Mouse (Mus musculus): ENCODE measurements around the gene 1700020A23Rik. TPM values are rescaled to one million over a fixed set of nuclear protein-coding genes. Genes with fewer than 3 reads are reported as not detected.
"Not testable (repeated sequence)": the region's sequence is repeated elsewhere in the genome, so short reads cannot be mapped to it uniquely, and the experiment has no call there.

1700020A23Rik gene
- polyA plus RNA-seq (2015; fragmentation: Nextera tagmentation; extraction: Ambion mirVana): not detected in 2 replicates

DNA sequence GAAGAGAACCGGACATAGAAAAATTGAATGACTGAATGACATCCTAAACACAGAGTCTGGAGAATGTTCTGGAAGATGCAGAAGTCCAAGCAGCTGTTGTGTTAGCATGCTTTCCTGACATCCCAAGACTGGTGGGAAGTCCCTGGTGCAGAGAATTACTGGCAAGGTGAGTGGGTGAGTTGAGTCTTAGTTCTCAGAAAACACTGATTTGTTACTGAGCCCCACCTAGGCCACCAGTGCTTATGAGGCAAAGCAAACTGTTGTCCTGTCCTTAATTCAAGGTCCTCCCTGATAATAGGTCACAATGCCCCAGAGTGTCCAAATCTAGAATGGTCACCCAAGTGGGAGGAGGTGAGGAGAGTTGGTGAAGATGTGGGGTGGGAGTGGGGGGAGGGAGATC, at the start of gene 1700020A23Rik, which contains the start of gene Gm28372:
Gene 1700020A23Rik, plus strand, starts transcription at position 321 of the 400 bp plus-strand sequence.
Gene Gm28372, plus strand, starts transcription at position 301 of the 400 bp plus-strand sequence.
- H3K9me3 ChIP-seq: no peaks in the 10 kb centered on the region
- H3K27me3 ChIP-seq: no peaks in the 10 kb centered on the region; the same call in 1 of the 2 replicates
- ATAC-seq (ENCODE audit: insufficient number of reproducible peaks, insufficient read depth, low FRiP score, low TSS enrichment, low read depth): no peak
- H3K9ac ChIP-seq: no peak within 1 kb of the TSS
- 89% methylated on average over 1 of the region's 1 CpGs for WGBS
- no peak within 1 kb of the TSS for H3K27ac ChIP-seq
- H3K36me3 ChIP-seq: no peaks in the 10 kb centered on the region
- H3K4me1 ChIP-seq: peaks cover 22% of the 10 kb centered on the region
- H3K4me2 ChIP-seq: no peak within 1 kb of the TSS
- no peak within 1 kb of the TSS for H3K4me3 ChIP-seq

DNA sequence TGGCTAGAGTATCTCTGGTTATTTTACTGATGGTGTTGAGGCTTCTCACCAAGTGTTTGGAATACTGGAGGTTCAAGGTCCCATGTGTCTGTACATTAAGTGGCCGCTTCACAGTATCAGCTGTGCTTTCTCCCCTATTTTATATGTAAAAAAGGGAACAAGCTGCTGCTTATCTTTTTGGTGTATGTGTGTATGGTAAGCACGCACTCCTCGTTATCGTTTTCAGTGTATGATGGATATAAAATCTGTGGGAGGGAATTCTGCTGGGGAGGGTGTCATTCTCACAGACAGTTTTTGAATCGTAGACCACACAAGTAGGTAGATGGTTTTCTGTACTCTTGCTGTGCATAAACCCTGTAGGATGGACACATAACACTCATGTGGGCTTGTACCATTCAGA, 47.5 kb upstream of the 1700020A23Rik start:
- H3K36me3 ChIP-seq: no peaks in the 10 kb centered on the region
- H3K4me1 ChIP-seq: peaks cover 8% of the 10 kb centered on the region; the same call in 1 of the 2 replicates
- ATAC-seq (ENCODE audit: insufficient number of reproducible peaks, insufficient read depth, low FRiP score, low TSS enrichment, low read depth): no peak
- peaks cover 56% of the 10 kb centered on the region for H3K27me3 ChIP-seq
- no peak overlapping the region for H3K4me2 ChIP-seq
- H3K9me3 ChIP-seq: no peaks in the 10 kb centered on the region
- no peak overlapping the region for H3K9ac ChIP-seq
- 94% methylated on average over 5 of the region's 5 CpGs for WGBS
- no peak overlapping the region for H3K27ac ChIP-seq
- H3K4me3 ChIP-seq: no peak overlapping the region

DNA sequence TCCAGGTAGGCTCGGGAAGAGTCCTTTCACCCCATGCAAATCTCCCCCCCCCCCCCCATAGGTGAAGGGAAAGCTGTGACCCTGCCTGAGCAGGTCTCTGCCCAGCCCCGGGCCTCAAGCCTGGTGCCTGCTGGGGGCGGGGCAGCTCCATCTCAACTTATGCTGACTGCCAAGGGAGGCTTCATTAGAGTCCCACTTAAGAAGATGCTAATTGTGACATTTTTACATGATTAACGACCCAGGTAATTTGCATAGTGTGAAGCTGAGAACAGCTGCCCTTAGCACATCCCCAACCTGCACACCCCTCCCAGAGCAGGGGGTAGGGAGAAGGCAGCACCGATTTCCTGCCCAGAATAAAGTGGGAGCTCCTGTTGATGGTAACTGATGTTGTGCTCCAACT, 46.2 kb upstream of the 1700020A23Rik start:
- no peak overlapping the region for H3K27ac ChIP-seq
- H3K4me3 ChIP-seq: no peak overlapping the region
- ATAC-seq (ENCODE audit: insufficient number of reproducible peaks, insufficient read depth, low FRiP score, low TSS enrichment, low read depth): no peak
- H3K9me3 ChIP-seq: no peaks in the 10 kb centered on the region
- no peak overlapping the region for H3K9ac ChIP-seq
- no peaks in the 10 kb centered on the region for H3K36me3 ChIP-seq
- H3K4me1 ChIP-seq: peaks cover 11% of the 10 kb centered on the region; the same call in 1 of the 2 replicates
- 20% methylated on average over 5 of the region's 5 CpGs for WGBS
- no peak overlapping the region for H3K4me2 ChIP-seq
- H3K27me3 ChIP-seq: peaks cover 69% of the 10 kb centered on the region

DNA sequence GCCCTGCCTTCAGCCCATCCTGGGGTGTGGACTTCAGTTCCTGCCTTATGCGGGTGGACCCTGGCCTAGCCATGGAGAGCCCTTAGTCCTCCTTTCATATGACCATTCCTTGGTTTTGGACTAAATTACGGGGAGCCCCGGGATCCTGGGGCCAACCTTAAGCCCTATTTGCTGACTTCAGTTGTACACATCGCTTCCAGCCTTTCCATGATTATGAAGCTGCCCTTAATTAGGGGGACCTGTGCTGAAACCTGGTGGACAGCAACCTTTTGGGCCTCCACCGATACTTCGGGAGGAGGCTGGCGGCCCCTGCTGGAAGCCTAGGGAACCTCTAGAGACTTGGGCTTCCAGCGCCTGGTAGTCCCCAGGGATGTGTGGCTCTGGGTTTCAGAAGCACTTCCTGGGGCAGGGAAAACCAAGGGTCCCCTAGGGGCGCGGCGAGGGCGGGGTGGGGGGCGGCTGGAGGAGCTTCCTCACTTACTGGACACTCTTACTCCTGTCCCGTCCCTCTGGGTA, 42.5 kb upstream of the 1700020A23Rik start:
- WGBS: 4% methylated on average over 14 of the region's 14 CpGs
- no peak overlapping the region for H3K4me2 ChIP-seq
- peaks cover 91% of the 10 kb centered on the region for H3K27me3 ChIP-seq
- ATAC-seq (ENCODE audit: insufficient number of reproducible peaks, insufficient read depth, low FRiP score, low TSS enrichment, low read depth): no peak
- H3K4me3 ChIP-seq: no peak overlapping the region
- peaks cover 17% of the 10 kb centered on the region for H3K4me1 ChIP-seq
- H3K36me3 ChIP-seq: no peaks in the 10 kb centered on the region
- no peak overlapping the region for H3K9ac ChIP-seq
- no peaks in the 10 kb centered on the region for H3K9me3 ChIP-seq
- no peak overlapping the region for H3K27ac ChIP-seq

DNA sequence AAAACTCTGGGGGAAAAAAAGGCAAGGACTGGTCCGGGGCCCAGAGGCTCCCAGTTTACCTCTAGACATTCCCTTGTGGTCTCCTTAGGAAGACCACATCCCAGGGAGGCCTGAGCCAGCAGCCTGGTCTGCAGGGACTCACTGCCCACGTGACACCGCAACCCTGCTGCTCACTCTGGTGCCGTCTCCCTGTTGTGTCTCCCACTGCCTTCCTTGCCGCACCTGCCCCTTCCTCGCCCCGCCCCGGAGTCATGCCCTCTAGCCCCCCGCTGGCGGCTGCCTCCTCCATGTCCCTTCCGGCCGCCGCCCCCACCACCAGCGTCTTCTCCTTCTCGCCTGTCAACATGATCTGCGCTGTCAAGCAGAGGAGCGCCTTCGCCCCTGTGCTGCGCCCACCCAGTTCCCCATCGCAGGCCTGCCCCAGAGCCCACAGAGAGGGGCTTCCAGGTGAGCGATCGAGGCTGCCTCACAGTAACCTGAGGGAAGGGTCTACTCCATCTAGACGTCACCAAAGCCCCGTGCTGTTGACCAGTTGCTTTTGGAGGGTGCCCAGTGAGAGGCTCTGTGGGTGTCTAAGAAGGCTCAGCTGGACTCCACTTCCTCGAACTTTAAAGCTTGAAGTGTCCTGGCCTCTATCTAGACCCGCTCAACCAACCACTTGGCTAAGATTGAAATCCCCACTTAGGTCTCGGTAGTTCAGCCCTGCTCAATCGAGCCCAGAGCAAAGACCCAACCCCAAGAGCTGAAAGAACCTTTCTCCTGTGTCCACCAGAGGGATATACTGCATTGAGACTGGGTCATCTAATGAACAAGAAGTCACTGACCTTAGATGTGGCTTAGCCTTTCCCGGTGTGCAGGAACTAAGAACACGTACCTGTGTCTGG, 39.6 kb upstream of the 1700020A23Rik start:
- peak overlapping the region; percentile 58 for H3K9ac ChIP-seq
- WGBS: 5% methylated on average over 30 of the region's 30 CpGs
- peaks cover 62% of the 10 kb centered on the region for H3K27me3 ChIP-seq
- peak overlapping the region; percentile 54 for H3K4me2 ChIP-seq
- peaks cover 17% of the 10 kb centered on the region for H3K4me1 ChIP-seq
- H3K4me3 ChIP-seq: peak overlapping the region; percentile 35
- ATAC-seq (ENCODE audit: insufficient number of reproducible peaks, insufficient read depth, low FRiP score, low TSS enrichment, low read depth): no peak
- no peak overlapping the region for H3K27ac ChIP-seq
- no peaks in the 10 kb centered on the region for H3K9me3 ChIP-seq
- no peaks in the 10 kb centered on the region for H3K36me3 ChIP-seq

DNA sequence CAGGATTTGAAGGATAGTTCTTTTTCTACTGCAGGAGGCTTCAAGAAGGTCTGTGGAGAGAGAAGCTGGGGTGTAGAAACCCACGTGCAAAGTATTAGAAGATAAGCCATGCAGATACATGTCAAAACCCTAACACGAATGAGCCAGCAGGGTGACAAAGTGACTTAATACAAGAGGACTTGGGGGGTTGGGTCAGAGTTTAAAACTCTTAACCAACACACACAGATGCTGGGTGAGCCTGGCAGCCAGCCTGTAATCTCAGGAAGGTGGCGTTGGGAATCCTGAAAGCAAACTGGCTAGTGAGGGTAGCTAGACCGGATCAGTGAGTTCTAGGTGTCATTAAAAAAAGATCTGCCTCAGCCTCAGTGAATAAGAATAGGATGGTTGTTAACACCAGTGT, 37.7 kb upstream of the 1700020A23Rik start:
- Histone ChIP-seq H3K4me2 (no peak overlapping the region), H3K9ac (no peak overlapping the region), H3K4me3 (no peak overlapping the region), H3K4me1 (peaks cover 11% of the 10 kb centered on the region), H3K27ac (no peak overlapping the region), H3K36me3 (no peaks in the 10 kb centered on the region), H3K9me3 (no peaks in the 10 kb centered on the region), H3K27me3 (peaks cover 43% of the 10 kb centered on the region)
- ATAC-seq (ENCODE audit: insufficient number of reproducible peaks, insufficient read depth, low FRiP score, low TSS enrichment, low read depth): no peak
- WGBS: 65% methylated on average over 4 of the region's 4 CpGs

DNA sequence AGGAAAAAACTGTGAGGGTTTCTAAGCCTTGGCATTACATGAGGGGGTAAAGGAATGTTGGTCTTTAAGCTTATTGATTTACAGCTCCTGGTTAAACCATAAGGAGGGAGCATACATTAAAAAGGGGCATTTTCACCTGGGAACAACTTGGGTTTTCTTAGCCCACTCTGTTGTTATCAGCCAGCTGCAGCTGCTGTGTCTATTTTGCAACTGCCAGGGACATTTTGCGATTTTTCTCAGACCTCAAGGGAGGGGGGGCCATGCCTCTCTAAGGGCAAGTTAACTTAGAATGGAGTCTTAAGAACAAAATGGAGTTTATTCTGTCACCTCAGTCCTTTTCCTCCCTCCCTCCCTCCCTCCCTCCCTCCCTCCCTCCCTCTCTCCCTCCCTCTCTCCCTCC, 32.0 kb upstream of the 1700020A23Rik start:
- not testable (repeated sequence) for H3K9me3 ChIP-seq; ATAC-seq (ENCODE audit: insufficient number of reproducible peaks, insufficient read depth, low FRiP score, low TSS enrichment, low read depth); H3K4me3 ChIP-seq; H3K4me2 ChIP-seq; H3K27me3 ChIP-seq; H3K9ac ChIP-seq; H3K4me1 ChIP-seq; H3K36me3 ChIP-seq; H3K27ac ChIP-seq
- 62% methylated on average over 1 of the region's 1 CpGs for WGBS

DNA sequence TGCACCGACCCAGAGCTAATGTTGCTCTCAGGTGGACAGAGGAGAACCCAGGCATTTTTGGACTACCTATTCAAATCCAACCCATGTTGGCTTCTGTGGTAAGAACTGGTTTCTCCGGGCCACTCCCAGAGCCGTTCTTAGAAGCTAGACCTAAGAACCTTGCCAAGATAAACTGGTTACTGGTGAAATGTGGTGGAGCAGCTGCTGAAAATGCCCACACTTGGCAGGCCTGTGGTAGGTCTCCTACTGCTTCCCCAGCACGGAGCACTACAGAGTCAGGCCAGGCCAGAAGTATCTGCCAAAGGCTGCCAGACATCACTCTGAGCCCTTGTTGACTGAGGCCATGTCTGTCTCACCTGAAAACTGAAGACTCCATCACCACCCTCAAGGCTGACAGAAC, 30.1 kb upstream of the 1700020A23Rik start:
- no peaks in the 10 kb centered on the region for H3K9me3 ChIP-seq
- no peak for ATAC-seq (ENCODE audit: insufficient number of reproducible peaks, insufficient read depth, low FRiP score, low TSS enrichment, low read depth)
- no peak overlapping the region for H3K4me3 ChIP-seq
- H3K27me3 ChIP-seq: no peaks in the 10 kb centered on the region
- H3K9ac ChIP-seq: no peak overlapping the region
- WGBS: 74% methylated on average over 4 of the region's 4 CpGs
- H3K36me3 ChIP-seq: no peaks in the 10 kb centered on the region
- no peak overlapping the region for H3K27ac ChIP-seq
- H3K4me1 ChIP-seq: no peaks in the 10 kb centered on the region
- H3K4me2 ChIP-seq: no peak overlapping the region

DNA sequence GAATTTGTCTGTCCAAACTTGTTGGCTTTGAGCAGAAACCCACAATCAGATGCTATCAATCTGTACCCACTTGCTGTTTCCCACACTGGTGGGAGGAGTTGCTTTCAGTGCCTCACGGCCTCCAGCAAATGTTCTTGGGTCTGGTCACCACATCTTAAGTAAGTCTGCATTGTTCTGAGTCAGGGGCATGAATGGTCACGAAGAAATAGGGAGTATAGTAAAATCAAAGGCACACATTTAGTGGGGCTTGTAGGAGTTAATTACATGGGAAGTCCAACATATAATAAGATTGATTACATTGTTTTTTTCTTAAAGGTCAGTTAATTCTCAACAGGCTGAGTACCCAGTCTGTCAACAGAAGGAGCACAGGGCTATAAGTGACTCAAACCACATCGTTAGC, 21.9 kb upstream of the 1700020A23Rik start:
- WGBS: 41% methylated on average over 3 of the region's 3 CpGs
- Histone ChIP-seq H3K4me1 (0 out of 2 replicates have a peak, but pooled peaks cover 3% of the 10 kb centered on the region), H3K36me3 (no peaks in the 10 kb centered on the region), H3K27me3 (0 out of 2 replicates have a peak, but pooled peaks cover 4% of the 10 kb centered on the region), H3K4me3 (no peak overlapping the region), H3K9me3 (no peaks in the 10 kb centered on the region), H3K4me2 (no peak overlapping the region), H3K27ac (no peak overlapping the region), H3K9ac (no peak overlapping the region)
- no peak for ATAC-seq (ENCODE audit: insufficient number of reproducible peaks, insufficient read depth, low FRiP score, low TSS enrichment, low read depth)

DNA sequence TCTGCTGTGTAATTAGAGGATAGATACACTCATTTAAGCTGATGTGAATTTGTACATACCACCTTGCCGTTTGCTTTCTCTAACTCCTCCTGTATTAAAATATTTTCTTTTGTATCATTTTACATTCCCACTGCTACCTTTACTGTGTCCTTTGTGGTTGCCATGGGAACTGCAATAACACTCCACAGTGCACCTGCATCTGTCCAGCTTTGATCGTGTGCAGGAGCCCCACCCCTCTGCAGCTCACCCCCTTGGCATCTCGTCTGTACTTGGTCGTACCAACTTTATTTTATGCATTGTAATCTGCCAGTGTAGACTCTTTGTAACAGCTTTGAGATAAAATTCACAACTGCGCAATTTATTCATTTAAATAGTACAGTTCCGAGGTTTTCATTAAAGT, 21.2 kb upstream of the 1700020A23Rik start:
- Histone ChIP-seq H3K9me3 (no peaks in the 10 kb centered on the region), H3K27me3 (0 out of 2 replicates have a peak, but pooled peaks cover 4% of the 10 kb centered on the region), H3K4me3 (no peak overlapping the region), H3K36me3 (no peaks in the 10 kb centered on the region), H3K4me2 (no peak overlapping the region), H3K27ac (no peak overlapping the region), H3K9ac (no peak overlapping the region), H3K4me1 (0 out of 2 replicates have a peak, but pooled peaks cover 3% of the 10 kb centered on the region)
- 64% methylated on average over 6 of the region's 6 CpGs for WGBS
- no peak for ATAC-seq (ENCODE audit: insufficient number of reproducible peaks, insufficient read depth, low FRiP score, low TSS enrichment, low read depth)

DNA sequence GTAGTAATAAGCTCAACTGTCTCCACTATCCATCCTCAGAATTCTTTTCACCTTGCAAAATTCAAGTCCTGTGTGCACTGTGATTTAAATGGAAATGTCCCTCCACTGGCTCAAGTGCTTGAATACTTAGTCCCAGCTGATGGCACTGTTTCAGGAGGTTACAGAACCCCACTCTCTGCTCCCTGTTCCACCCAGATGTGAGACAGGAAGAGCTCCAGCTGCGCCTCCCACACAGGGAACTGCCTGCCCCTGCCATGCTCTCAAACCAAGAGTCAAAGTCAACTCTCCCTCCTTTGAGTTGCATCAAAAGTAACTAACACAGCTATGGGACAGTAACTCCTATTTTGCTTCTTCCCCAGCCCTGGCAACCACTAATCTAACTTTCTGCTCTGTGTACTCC, 18.8 kb upstream of the 1700020A23Rik start:
- ATAC-seq (ENCODE audit: insufficient number of reproducible peaks, insufficient read depth, low FRiP score, low TSS enrichment, low read depth): no peak
- Histone ChIP-seq H3K4me2 (no peak overlapping the region), H3K27ac (no peak overlapping the region), H3K4me3 (no peak overlapping the region), H3K27me3 (0 out of 2 replicates have a peak, but pooled peaks cover 4% of the 10 kb centered on the region), H3K4me1 (0 out of 2 replicates have a peak, but pooled peaks cover 3% of the 10 kb centered on the region), H3K9me3 (no peaks in the 10 kb centered on the region), H3K36me3 (peaks cover 11% of the 10 kb centered on the region), H3K9ac (no peak overlapping the region)
- WGBS: 68% methylated on average over 1 of the region's 1 CpGs

DNA sequence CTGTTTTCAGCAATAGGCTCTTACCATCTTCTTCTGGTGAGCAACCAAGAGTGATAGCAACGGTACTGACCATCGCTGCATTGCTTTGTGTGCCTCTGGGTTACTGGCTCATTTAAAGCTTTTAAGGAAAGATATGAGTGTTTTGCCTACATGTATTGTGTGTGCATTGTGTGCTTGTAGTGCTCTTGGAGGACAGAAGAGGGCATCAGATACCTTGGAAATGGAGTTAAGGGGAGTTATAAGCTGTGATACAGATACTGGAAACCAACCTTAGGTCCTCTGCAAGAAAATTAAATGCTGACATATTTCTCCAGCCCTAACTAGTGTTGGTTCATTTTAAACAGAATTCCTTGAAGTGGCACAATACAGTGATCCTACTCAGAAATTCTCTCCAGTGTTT, 16.3 kb upstream of the 1700020A23Rik start:
- Histone ChIP-seq H3K27ac (no peak overlapping the region), H3K4me1 (no peaks in the 10 kb centered on the region), H3K27me3 (0 out of 2 replicates have a peak, but pooled peaks cover 4% of the 10 kb centered on the region), H3K9ac (no peak overlapping the region), H3K4me3 (no peak overlapping the region), H3K9me3 (no peaks in the 10 kb centered on the region), H3K4me2 (no peak overlapping the region), H3K36me3 (peaks cover 28% of the 10 kb centered on the region)
- ATAC-seq (ENCODE audit: insufficient number of reproducible peaks, insufficient read depth, low FRiP score, low TSS enrichment, low read depth): no peak
- 77% methylated on average over 2 of the region's 2 CpGs for WGBS

Data from embryonic facial prominence, embryonic 13.5 days (tissue).